ENCODE assay signal across 10 mouse cellular contexts in the genomic region with DNA sequence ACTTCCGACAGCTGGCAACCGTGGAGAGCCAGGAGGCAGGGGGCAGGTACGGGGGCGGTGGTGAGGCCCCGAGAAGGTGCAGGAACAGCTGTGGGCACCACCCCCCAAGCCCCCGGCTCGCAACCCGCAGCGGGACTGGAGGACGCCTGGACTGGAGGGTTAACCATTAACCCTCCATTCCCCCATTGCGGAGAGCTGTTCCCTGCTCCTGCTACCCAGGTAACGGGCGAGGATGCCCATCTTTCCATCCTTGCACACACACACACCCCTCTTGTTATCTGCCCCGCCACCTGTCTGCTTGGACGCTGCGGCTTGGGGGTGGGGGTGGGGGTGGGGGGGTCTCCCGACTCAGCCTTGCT. TPM values are rescaled to one million over a fixed set of nuclear protein-coding genes. Genes with fewer than 3 reads are reported as not detected.
DNase-seq lines count a peak whose midpoint lies in the region; ATAC-seq and TF ChIP-seq lines count a peak whose summit lies in the region.
"Had no signal": no experiment of that assay in that cellular context is flagged by ENCODE, and none has a peak within 500 bp of the region (broad histone marks: within the 10 kb centered on the region; RNA-seq: fewer than 3 reads in every experiment).

No protein-coding gene starts in this region.

- peaks cover 63% of the 10 kb centered on the region for H3K27me3 ChIP-seq in heart, embryonic 14.5 days (ENCODE audit: control insufficient read depth, insufficient read depth, low read length)
- peaks cover 22% of the 10 kb centered on the region for H3K27me3 ChIP-seq in heart, adult 2 months (ENCODE audit: control insufficient read depth, insufficient read depth, low read length)
- peaks cover 74% of the 10 kb centered on the region for H3K27me3 ChIP-seq in embryonic facial prominence, embryonic 13.5 days
- peaks cover 35% of the 10 kb centered on the region for H3K27me3 ChIP-seq in intestine, postnatal 0 days (replicated peaks; ENCODE audit: control insufficient read depth, insufficient read depth, low read length)
- H3K27me3 ChIP-seq in midbrain, embryonic 15.5 days (replicated peaks): peaks cover 41% of the 10 kb centered on the region

- TF ChIP-seq POLR2A in heart, adult 2 months (IDR thresholded peaks at IDR 0.05; ENCODE audit: insufficient read depth, low read depth, low read length): no peak

- no peak for TF ChIP-seq EP300 in heart, adult 2 months (IDR thresholded peaks at IDR 0.05; ENCODE audit: insufficient read depth, low read depth, low read length)

- whole genome bisulfite sequencing in heart, embryonic 14.5 days: 6% methylated on average over 17 of the region's 17 CpGs
- WGBS in heart, adult 2 months: 3% methylated on average over 17 of the region's 17 CpGs
- 2% methylated on average over 17 of the region's 17 CpGs for WGBS in embryonic facial prominence, embryonic 13.5 days
- whole genome bisulfite sequencing in intestine, postnatal 0 days: 1% methylated on average over 17 of the region's 17 CpGs
- 4% methylated on average over 17 of the region's 17 CpGs for WGBS in midbrain, embryonic 15.5 days

- no peak overlapping the region for H3K9ac ChIP-seq in heart, embryonic 14.5 days (ENCODE audit: low read length)
- no peak overlapping the region for H3K9ac ChIP-seq in heart, adult 2 months (ENCODE audit: low read depth, low read length)
- 0 out of 2 replicates have a peak overlapping the region, but pooled peaks have one; percentile 69 for H3K9ac ChIP-seq in embryonic facial prominence, embryonic 13.5 days
- H3K9ac ChIP-seq in intestine, postnatal 0 days (ENCODE audit: low read depth, low read length): no peak overlapping the region
- H3K9ac ChIP-seq in midbrain, embryonic 15.5 days: peak overlapping the region; percentile 58

- H3K27ac ChIP-seq in heart, embryonic 14.5 days (replicated peaks in 1 of 2; ENCODE audit: control insufficient read depth in 1 of 2, insufficient read depth in 1 of 2, low read depth in 2 of 2, low read length in 2 of 2): no peak overlapping the region
- no peak overlapping the region for H3K27ac ChIP-seq in heart, adult 2 months
- H3K27ac ChIP-seq in embryonic facial prominence, embryonic 13.5 days: no peak overlapping the region
- H3K27ac ChIP-seq in intestine, postnatal 0 days (ENCODE audit: low read depth, low read length): no peak overlapping the region
- H3K27ac ChIP-seq in midbrain, embryonic 15.5 days: peak overlapping the region; percentile 51; the same call in 1 of the 2 replicates

- H3K4me2 ChIP-seq in heart, embryonic 14.5 days (ENCODE audit: low read length): peak overlapping the region; percentile 88
- peak overlapping the region; percentile 89 for H3K4me2 ChIP-seq in embryonic facial prominence, embryonic 13.5 days
- peak overlapping the region; percentile 80 for H3K4me2 ChIP-seq in intestine, postnatal 0 days (replicated peaks; ENCODE audit: low read depth)
- peak overlapping the region; percentile 75 for H3K4me2 ChIP-seq in midbrain, embryonic 15.5 days

- H3K79me2 ChIP-seq in heart, adult 2 months (replicated peaks; ENCODE audit: control insufficient read depth, insufficient read depth, low read length): no peaks in the 10 kb centered on the region

- TF ChIP-seq CTCF in heart, adult 2 months (IDR thresholded peaks at IDR 0.05): no peak
- no peak for TF ChIP-seq CTCF in intestine, postnatal 0 days (IDR thresholded peaks at IDR 0.05; ENCODE audit: low read depth)

- no peak for ATAC-seq in heart, embryonic 14.5 days (ENCODE audit: insufficient number of reproducible peaks, insufficient read depth, low FRiP score, low read depth)
- no peak for ATAC-seq in embryonic facial prominence, embryonic 13.5 days (ENCODE audit: insufficient number of reproducible peaks, insufficient read depth, low FRiP score, low TSS enrichment, low read depth)
- no peak for ATAC-seq in intestine, postnatal 0 days
- peak; percentile 12 for ATAC-seq in midbrain, embryonic 15.5 days (replicated peaks)
- ATAC-seq: CD4-positive, CD25-positive, alpha-beta regulatory T cell, adult 4 months had no signal

- H3K4me1 ChIP-seq in heart, embryonic 14.5 days (ENCODE audit: control insufficient read depth in 2 of 2, insufficient read depth in 2 of 2, low read length in 2 of 2): peaks cover 5 to 21% of the 10 kb centered on the region in 2 experiments; a peak in 2 of 4 replicates
- no peaks in the 10 kb centered on the region for H3K4me1 ChIP-seq in heart, adult 2 months (ENCODE audit: control insufficient read depth, insufficient read depth, low read length)
- H3K4me1 ChIP-seq in embryonic facial prominence, embryonic 13.5 days: peaks cover 24% of the 10 kb centered on the region
- H3K4me1 ChIP-seq in intestine, postnatal 0 days (replicated peaks; ENCODE audit: control insufficient read depth, insufficient read depth, low read length): 0 out of 2 replicates have a peak, but pooled peaks cover 10% of the 10 kb centered on the region
- H3K4me1 ChIP-seq in midbrain, embryonic 15.5 days: peaks cover 21% of the 10 kb centered on the region

- no peaks in the 10 kb centered on the region for H3K9me3 ChIP-seq in heart, embryonic 14.5 days (ENCODE audit: control insufficient read depth, low read length)
- no peaks in the 10 kb centered on the region for H3K9me3 ChIP-seq in embryonic facial prominence, embryonic 13.5 days
- H3K9me3 ChIP-seq in intestine, postnatal 0 days (ENCODE audit: control insufficient read depth): no peaks in the 10 kb centered on the region
- H3K9me3 ChIP-seq in midbrain, embryonic 15.5 days: no peaks in the 10 kb centered on the region

- no peaks in the 10 kb centered on the region for H3K36me3 ChIP-seq in heart, embryonic 14.5 days (ENCODE audit: control insufficient read depth, insufficient read depth, low read length)
- H3K36me3 ChIP-seq in heart, adult 2 months (ENCODE audit: control insufficient read depth, insufficient read depth, low read length): no peaks in the 10 kb centered on the region
- no peaks in the 10 kb centered on the region for H3K36me3 ChIP-seq in embryonic facial prominence, embryonic 13.5 days
- no peaks in the 10 kb centered on the region; the same call in 1 of the 2 replicates for H3K36me3 ChIP-seq in intestine, postnatal 0 days (ENCODE audit: control insufficient read depth, insufficient read depth)
- H3K36me3 ChIP-seq in midbrain, embryonic 15.5 days (replicated peaks): no peaks in the 10 kb centered on the region

- intact Hi-C loops in heart, adult 2 months (cut with DNase I): no loop called here

- peak overlapping the region in 1 of 2 experiments; percentile 52; a peak in 3 of 4 replicates for H3K4me3 ChIP-seq in heart, embryonic 14.5 days (ENCODE audit: control insufficient read depth in 1 of 2, insufficient read depth in 1 of 2, low read depth in 1 of 2, low read length in 2 of 2)
- no peak overlapping the region for H3K4me3 ChIP-seq in heart, adult 2 months
- H3K4me3 ChIP-seq in embryonic facial prominence, embryonic 13.5 days: peak overlapping the region; percentile 57
- peak overlapping the region; percentile 42 for H3K4me3 ChIP-seq in intestine, postnatal 0 days (ENCODE audit: low read depth, low read length)
- H3K4me3 ChIP-seq in midbrain, embryonic 15.5 days: peak overlapping the region; percentile 53

- DNase-seq in heart, adult 2 months: no peak
- no peak for DNase-seq in layer of hippocampus, adult 8-10 months (ENCODE audit: low spot score in 2 of 2)
- no peak for DNase-seq in layer of hippocampus, adult 9-11 months
- DNase-seq in MN1 (ENCODE audit: low spot score): no peak

RNA-seq across cellular contexts. Expression of a gene that starts 1.4 kb away (rescaled TPM):
- polyA plus RNA-seq in heart, embryonic 14.5 days (2014; fragmentation: Nextera tagmentation; extraction: Ambion mirVana): 0.23 and 0.54 TPM in 2 replicates
- under 1 TPM in 1 of 2 experiments, not detected in 1; 0.18 TPM for total RNA-seq in heart, adult 2 months (2021)
- polyA plus RNA-seq in heart, adult 2 months (2012; rRNA removed): 0.06 TPM in 1 of 2 replicates, not detected in the other
- polyA plus RNA-seq in embryonic facial prominence, embryonic 13.5 days (2015; fragmentation: Nextera tagmentation; extraction: Ambion mirVana): 1.6 and 2.8 TPM in 2 replicates
- 1.7 and 2.0 TPM in 2 replicates for polyA plus RNA-seq in intestine, postnatal 0 days (2015; fragmentation: Nextera tagmentation; extraction: Ambion mirVana)
- 20.4 and 24.0 TPM in 2 replicates for polyA plus RNA-seq in midbrain, embryonic 15.5 days (2015; fragmentation: Nextera tagmentation; extraction: Ambion mirVana)
- total RNA-seq in layer of hippocampus, adult 8-10 months (2022): 10 to 100 TPM; 35.1 to 40.2 (median 37.2) TPM

RNA-seq across cellular contexts. Expression of a gene that starts 20.7 kb away (rescaled TPM):
- 19.4 TPM in 2 replicates for polyA plus RNA-seq in heart, embryonic 14.5 days (2014; fragmentation: Nextera tagmentation; extraction: Ambion mirVana)
- total RNA-seq in heart, adult 2 months (2021): 1 to 10 TPM; 5.7 to 7.7 TPM
- 9.1 and 12.8 TPM in 2 replicates for polyA plus RNA-seq in heart, adult 2 months (2012; rRNA removed)
- 30.9 and 33.5 TPM in 2 replicates for polyA plus RNA-seq in embryonic facial prominence, embryonic 13.5 days (2015; fragmentation: Nextera tagmentation; extraction: Ambion mirVana)
- polyA plus RNA-seq in intestine, postnatal 0 days (2015; fragmentation: Nextera tagmentation; extraction: Ambion mirVana): 17.8 and 18.0 TPM in 2 replicates
- 8.5 and 10.4 TPM in 2 replicates for polyA plus RNA-seq in midbrain, embryonic 15.5 days (2015; fragmentation: Nextera tagmentation; extraction: Ambion mirVana)
- 1 to 10 TPM; 2.1 to 3.3 (median 2.8) TPM for total RNA-seq in layer of hippocampus, adult 8-10 months (2022)

RNA-seq across cellular contexts. Expression of a gene that starts 20.8 kb away (rescaled TPM):
- polyA plus RNA-seq in heart, embryonic 14.5 days (2014; fragmentation: Nextera tagmentation; extraction: Ambion mirVana): 0.14 TPM in 1 of 2 replicates, not detected in the other
- total RNA-seq in heart, adult 2 months (2021): under 1 TPM in 1 of 2 experiments, not detected in 1; 0.43 TPM
- polyA plus RNA-seq in heart, adult 2 months (2012; rRNA removed): 0.10 and 0.61 TPM in 2 replicates
- 0.41 TPM in 1 of 2 replicates, not detected in the other for polyA plus RNA-seq in embryonic facial prominence, embryonic 13.5 days (2015; fragmentation: Nextera tagmentation; extraction: Ambion mirVana)
- polyA plus RNA-seq in intestine, postnatal 0 days (2015; fragmentation: Nextera tagmentation; extraction: Ambion mirVana): 0.09 TPM in 1 of 2 replicates, not detected in the other
- 0.21 TPM in 1 of 2 replicates, not detected in the other for polyA plus RNA-seq in midbrain, embryonic 15.5 days (2015; fragmentation: Nextera tagmentation; extraction: Ambion mirVana)
- total RNA-seq in layer of hippocampus, adult 8-10 months (2022): not detected
- total RNA-seq: hematopoietic stem cell, adult 5-6 weeks had no signal
- polyA plus RNA-seq: CD4-positive, CD25-positive, alpha-beta regulatory T cell, adult 4 months had no signal

RNA-seq across cellular contexts. Expression of a gene that starts 20.9 kb away (rescaled TPM):
- 29.3 and 31.4 TPM in 2 replicates for polyA plus RNA-seq in heart, embryonic 14.5 days (2014; fragmentation: Nextera tagmentation; extraction: Ambion mirVana)
- 10 to 100 TPM in 1 of 2 experiments, 1 to 10 TPM in 1; 9.9 to 10.4 TPM for total RNA-seq in heart, adult 2 months (2021)
- 19.2 and 19.5 TPM in 2 replicates for polyA plus RNA-seq in heart, adult 2 months (2012; rRNA removed)
- polyA plus RNA-seq in embryonic facial prominence, embryonic 13.5 days (2015; fragmentation: Nextera tagmentation; extraction: Ambion mirVana): 37.1 and 39.4 TPM in 2 replicates
- polyA plus RNA-seq in intestine, postnatal 0 days (2015; fragmentation: Nextera tagmentation; extraction: Ambion mirVana): 24.7 and 27.8 TPM in 2 replicates
- 40.8 and 42.9 TPM in 2 replicates for polyA plus RNA-seq in midbrain, embryonic 15.5 days (2015; fragmentation: Nextera tagmentation; extraction: Ambion mirVana)
- 10 to 100 TPM; 10.9 to 15.6 (median 11.9) TPM for total RNA-seq in layer of hippocampus, adult 8-10 months (2022)

RNA-seq across cellular contexts. Expression of a gene that starts 30.4 kb away (rescaled TPM):
- 0.40 and 0.57 TPM in 2 replicates for polyA plus RNA-seq in heart, embryonic 14.5 days (2014; fragmentation: Nextera tagmentation; extraction: Ambion mirVana)
- total RNA-seq in heart, adult 2 months (2021): 1 to 10 TPM; 1.2 to 1.4 TPM
- polyA plus RNA-seq in heart, adult 2 months (2012; rRNA removed): 1.2 and 1.4 TPM in 2 replicates
- polyA plus RNA-seq in embryonic facial prominence, embryonic 13.5 days (2015; fragmentation: Nextera tagmentation; extraction: Ambion mirVana): 1.3 and 1.5 TPM in 2 replicates
- polyA plus RNA-seq in intestine, postnatal 0 days (2015; fragmentation: Nextera tagmentation; extraction: Ambion mirVana): 1.0 and 2.0 TPM in 2 replicates
- polyA plus RNA-seq in midbrain, embryonic 15.5 days (2015; fragmentation: Nextera tagmentation; extraction: Ambion mirVana): 33.5 and 35.8 TPM in 2 replicates
- 10 to 100 TPM; 84.3 to 94.8 (median 91.1) TPM for total RNA-seq in layer of hippocampus, adult 8-10 months (2022)
- total RNA-seq: hematopoietic stem cell, adult 5-6 weeks had no signal
- polyA plus RNA-seq: CD4-positive, CD25-positive, alpha-beta regulatory T cell, adult 4 months had no signal

Comparison
In these comparisons a context has a peak if more than half of its experiments do, and no peak if none do; other contexts are left out.
1. H3K9ac ChIP-seq: peak in embryonic facial prominence, embryonic 13.5 days (single experiment) and midbrain, embryonic 15.5 days (single experiment); none in heart, embryonic 14.5 days (single experiment), heart, adult 2 months (single experiment) and intestine, postnatal 0 days (single experiment).
2. Peak in every context shown above with its lines, with median percentiles within 50 percentile points of each other: H3K4me2 ChIP-seq.